Mouse (Mus musculus): ENCODE results near the gene Tiam2. TPM values are rescaled to one million over a fixed set of nuclear protein-coding genes. Genes with fewer than 3 reads are reported as not detected.

Gene Tiam2
- polyA plus RNA-seq, 1 experiment, result 16.7 TPM

- Histone ChIP-seq H3K4me1 (ENCODE audit: control insufficient read depth, insufficient read depth, low read length) (no peaks in the 10 kb centered on the region), H3K4me3 (ENCODE audit: insufficient read depth, low read length) (no peak overlapping the region), H3K27ac (ENCODE audit: insufficient read depth, low read length) (no peak overlapping the region)
- TF ChIP-seq CTCF (IDR thresholded peaks at IDR 0.05; ENCODE audit: borderline replicate concordance, insufficient read depth, low read length) (no peak), POLR2A (IDR thresholded peaks at IDR 0.05; ENCODE audit: low read depth, low read length) (no peak)
Observed at GRCm38 (mm10) chr17:3412771-3413170, 86.4 kb downstream of the Tiam2 start.

GRCm38 (mm10) chr17:3415580-3415979 is 89.2 kb downstream of the Tiam2 start:
- no peak for TF ChIP-seq CTCF (IDR thresholded peaks at IDR 0.05; ENCODE audit: borderline replicate concordance, insufficient read depth, low read length)
- H3K4me1 ChIP-seq (ENCODE audit: control insufficient read depth, insufficient read depth, low read length), result peaks cover 11% of the 10 kb centered on the region

GRCm38 (mm10) chr17:3416401-3416800 is 90.0 kb downstream of the Tiam2 start:
- TF ChIP-seq CTCF (IDR thresholded peaks at IDR 0.05; ENCODE audit: borderline replicate concordance, insufficient read depth, low read length), result no peak
- no peak for TF ChIP-seq POLR2A (IDR thresholded peaks at IDR 0.05; ENCODE audit: low read depth, low read length)
- Histone ChIP-seq H3K4me1 (ENCODE audit: control insufficient read depth, insufficient read depth, low read length) (peaks cover 11% of the 10 kb centered on the region), H3K27ac (ENCODE audit: insufficient read depth, low read length) (no peak overlapping the region), H3K4me3 (ENCODE audit: insufficient read depth, low read length) (no peak overlapping the region)

More at GRCm38 (mm10) chr17:3415580-3415979, 89.2 kb downstream of the Tiam2 start:
- Histone ChIP-seq H3K4me3 (ENCODE audit: insufficient read depth, low read length) (no peak overlapping the region), H3K27ac (ENCODE audit: insufficient read depth, low read length) (no peak overlapping the region)

- Histone ChIP-seq H3K4me1 (ENCODE audit: control insufficient read depth, insufficient read depth, low read length) (peaks cover 13% of the 10 kb centered on the region), H3K27ac (ENCODE audit: insufficient read depth, low read length) (peak overlapping the region; percentile 75), H3K4me3 (ENCODE audit: insufficient read depth, low read length) (no peak overlapping the region)
- TF ChIP-seq POLR2A (IDR thresholded peaks at IDR 0.05; ENCODE audit: low read depth, low read length), result no peak
Observed at GRCm38 (mm10) chr17:3419368-3419928, 93.1 kb downstream of the Tiam2 start.

- TF ChIP-seq CTCF (IDR thresholded peaks at IDR 0.05; ENCODE audit: borderline replicate concordance, insufficient read depth, low read length) (no peak), POLR2A (IDR thresholded peaks at IDR 0.05; ENCODE audit: low read depth, low read length) (no peak)
- Histone ChIP-seq H3K4me3 (ENCODE audit: insufficient read depth, low read length) (no peak overlapping the region), H3K4me1 (ENCODE audit: control insufficient read depth, insufficient read depth, low read length) (peaks cover 13% of the 10 kb centered on the region), H3K27ac (ENCODE audit: insufficient read depth, low read length) (no peak overlapping the region; the same call in 1 of the 2 replicates)
Observed at GRCm38 (mm10) chr17:3420148-3420547, 93.8 kb downstream of the Tiam2 start.

GRCm38 (mm10) chr17:3423416-3423815 is 97.0 kb downstream of the Tiam2 start:
- Histone ChIP-seq H3K4me3 (ENCODE audit: insufficient read depth, low read length) (no peak overlapping the region), H3K4me1 (ENCODE audit: control insufficient read depth, insufficient read depth, low read length) (peaks cover 9% of the 10 kb centered on the region), H3K27ac (ENCODE audit: insufficient read depth, low read length) (no peak overlapping the region)
- no peak for TF ChIP-seq POLR2A (IDR thresholded peaks at IDR 0.05; ENCODE audit: low read depth, low read length)
- TF ChIP-seq CTCF (IDR thresholded peaks at IDR 0.05; ENCODE audit: borderline replicate concordance, insufficient read depth, low read length), result no peak

- TF ChIP-seq CTCF (IDR thresholded peaks at IDR 0.05; ENCODE audit: borderline replicate concordance, insufficient read depth, low read length) (no peak), POLR2A (IDR thresholded peaks at IDR 0.05; ENCODE audit: low read depth, low read length) (no peak)
- Histone ChIP-seq H3K4me3 (ENCODE audit: insufficient read depth, low read length) (no peak overlapping the region), H3K27ac (ENCODE audit: insufficient read depth, low read length) (no peak overlapping the region), H3K4me1 (ENCODE audit: control insufficient read depth, insufficient read depth, low read length) (no peaks in the 10 kb centered on the region)
Observed at GRCm38 (mm10) chr17:3428659-3429058, 102.3 kb downstream of the Tiam2 start.

- TF ChIP-seq POLR2A (IDR thresholded peaks at IDR 0.05; ENCODE audit: low read depth, low read length), result no peak
- no peak for TF ChIP-seq CTCF (IDR thresholded peaks at IDR 0.05; ENCODE audit: borderline replicate concordance, insufficient read depth, low read length)
- Histone ChIP-seq H3K27ac (ENCODE audit: insufficient read depth, low read length) (no peak overlapping the region), H3K4me3 (ENCODE audit: insufficient read depth, low read length) (no peak overlapping the region), H3K4me1 (ENCODE audit: control insufficient read depth, insufficient read depth, low read length) (no peaks in the 10 kb centered on the region)
Observed at GRCm38 (mm10) chr17:3432590-3433498, 106.5 kb downstream of the Tiam2 start.

GRCm38 (mm10) chr17:3433521-3434271 is 107.3 kb downstream of the Tiam2 start:
- TF ChIP-seq POLR2A (IDR thresholded peaks at IDR 0.05; ENCODE audit: low read depth, low read length) (no peak), CTCF (IDR thresholded peaks at IDR 0.05; ENCODE audit: borderline replicate concordance, insufficient read depth, low read length) (no peak)
- no peaks in the 10 kb centered on the region for H3K4me1 ChIP-seq (ENCODE audit: control insufficient read depth, insufficient read depth, low read length)
- H3K4me3 ChIP-seq (ENCODE audit: insufficient read depth, low read length), result no peak overlapping the region
- no peak overlapping the region for H3K27ac ChIP-seq (ENCODE audit: insufficient read depth, low read length)

All from embryonic fibroblast, embryonic 13.5 days (primary cell).